Mouse (Mus musculus): Measurements from ENCODE around the gene Bdkrb2. TPM values are rescaled to one million over a fixed set of nuclear protein-coding genes. Genes with fewer than 3 reads are reported as not detected.

The Bdkrb2 gene
- total RNA-seq, 2 experiments from 2014 or later, result 0.60 to 0.72 TPM

Other genes with a start within 250 kb of the Bdkrb2 start
- 10 to 100 TPM; 22.3 to 24.2 TPM for gene Tunar, start 229.4 kb upstream of the Bdkrb2 start, total RNA-seq (2021)
- gene D430019H16Rik, start 109.4 kb upstream of the Bdkrb2 start, total RNA-seq (2021), result 100 to 1,000 TPM; 146 to 148 TPM
- gene Bdkrb1, start 39.9 kb downstream of the Bdkrb2 start, total RNA-seq (2021), result not detected
- 10 to 100 TPM; 17.3 to 17.5 TPM for gene Gskip, start 121.6 kb downstream of the Bdkrb2 start, total RNA-seq (2021)
- 10 to 100 TPM; 40.4 to 44.7 TPM for gene Atg2b, start 122.0 kb downstream of the Bdkrb2 start, total RNA-seq (2021)
- gene Ak7, start 142.8 kb downstream of the Bdkrb2 start, total RNA-seq (2021), result 1 to 10 TPM; 1.9 to 3.3 TPM
- gene Papola, start 221.5 kb downstream of the Bdkrb2 start, total RNA-seq (2021), result 100 to 1,000 TPM; 128 to 149 TPM